Mouse (Mus musculus) forebrain, embryonic 16.5 days (tissue): Measurements from ENCODE around the gene 9230102O04Rik. TPM values are rescaled to one million over a fixed set of nuclear protein-coding genes. Genes with fewer than 3 reads are reported as not detected.

ENCODE experiments used
- ATAC-seq: fragments of 200-750 bp; cut with Nextera tagmentation; 2 replicates; pipeline ENCODE4 v1.8.0; 2017; ENCODE audit warnings: mild to moderate bottlenecking, moderate library complexity
- H3K27ac ChIP-seq: fragments of 300-500 bp; sonication (generic); 2 replicates; pipeline ENCODE4 v1.5.1; 2014; ENCODE audit warnings: low read length, control low read depth
- H3K27me3 ChIP-seq: fragments of 300-500 bp; sonication (generic); replicated peaks from 2 replicates; pipeline ENCODE4 v1.6.1; 2014; ENCODE audit warnings: low read length; ENCODE audit not compliant: control insufficient read depth, insufficient read depth
- H3K36me3 ChIP-seq: fragments of 300-500 bp; sonication (generic); 2 replicates; pipeline ENCODE4 v1.6.1; 2014; ENCODE audit not compliant: control insufficient read depth, insufficient read depth
- H3K4me1 ChIP-seq: fragments of 300-500 bp; sonication (generic); replicated peaks from 2 replicates; pipeline ENCODE4 v1.6.1; 2014; ENCODE audit warnings: low read length; ENCODE audit not compliant: control insufficient read depth, insufficient read depth
- H3K4me2 ChIP-seq: fragments of 300-500 bp; sonication (generic); 2 replicates; pipeline ENCODE4 v1.6.1; 2014; ENCODE audit warnings: mild to moderate bottlenecking, low read length, control low read depth
- H3K4me3 ChIP-seq: fragments of 300-500 bp; sonication (generic); replicated peaks from 2 replicates; pipeline ENCODE4 v1.5.1; 2014; ENCODE audit warnings: mild to moderate bottlenecking, low read length, control low read depth
- H3K9ac ChIP-seq: fragments of 300-500 bp; sonication (generic); replicated peaks from 2 replicates; pipeline ENCODE4 v1.6.1; 2014; ENCODE audit warnings: low read depth, low read length, control low read depth
- H3K9me3 ChIP-seq: fragments of 300-500 bp; sonication (generic); 2 replicates; pipeline ENCODE4 v1.6.1; 2016; ENCODE audit warnings: low read length; ENCODE audit not compliant: control insufficient read depth
- whole genome bisulfite sequencing: fragments of 180-500 bp; shearing (Covaris S2); extraction: QIAGEN DNeasy Blood & Tissue Kit; methylation state at CpG from one replicate; pipeline ENCODE4 v1.1.7; 2014; 5-methylcytosine and 5-hydroxymethylcytosine counted together
- polyA plus RNA-seq: library from polyadenylated mRNA; unstranded; fragments of >200 nt; fragmentation: Nextera tagmentation; extraction: Ambion mirVana; gene quantifications from 2 replicates; pipeline ENCODE4 v1.2.1, GENCODE M21; 2015

Gene 9230102O04Rik
- polyA plus RNA-seq, 1 experiment from 2014 or later: not detected

GRCm38 (mm10) chr2:9875220-9875619 is 14.1 kb downstream of the 9230102O04Rik start:
- H3K4me2 ChIP-seq: no peak overlapping the region
- ATAC-seq: no peak
- no peaks in the 10 kb centered on the region for H3K36me3 ChIP-seq
- peaks cover 17% of the 10 kb centered on the region for H3K4me1 ChIP-seq
- WGBS: 4% methylated on average over 4 of the region's 4 CpGs
- H3K9me3 ChIP-seq: no peaks in the 10 kb centered on the region
- H3K27ac ChIP-seq: no peak overlapping the region
- H3K9ac ChIP-seq: no peak overlapping the region
- H3K27me3 ChIP-seq: peaks cover 75% of the 10 kb centered on the region
- no peak overlapping the region for H3K4me3 ChIP-seq

- Histone ChIP-seq H3K9me3 (no peaks in the 10 kb centered on the region), H3K4me2 (no peak overlapping the region), H3K27ac (no peak overlapping the region), H3K9ac (no peak overlapping the region), H3K4me3 (no peak overlapping the region), H3K4me1 (peaks cover 17% of the 10 kb centered on the region), H3K36me3 (no peaks in the 10 kb centered on the region), H3K27me3 (peaks cover 71% of the 10 kb centered on the region)
- whole genome bisulfite sequencing: 3% methylated on average over 36 of the region's 39 CpGs
- no peak for ATAC-seq
These were observed 14.7 kb downstream of the 9230102O04Rik start for GRCm38 (mm10) chr2:9874467-9875219.

GRCm38 (mm10) chr2:9873757-9874156 is 15.6 kb downstream of the 9230102O04Rik start:
- WGBS: 8% methylated on average over 2 of the region's 2 CpGs
- H3K27me3 ChIP-seq: peaks cover 62% of the 10 kb centered on the region
- H3K27ac ChIP-seq: no peak overlapping the region
- no peaks in the 10 kb centered on the region for H3K9me3 ChIP-seq
- ATAC-seq: no peak
- peaks cover 8% of the 10 kb centered on the region for H3K4me1 ChIP-seq
- H3K4me3 ChIP-seq: no peak overlapping the region
- H3K36me3 ChIP-seq: no peaks in the 10 kb centered on the region
- H3K4me2 ChIP-seq: no peak overlapping the region
- no peak overlapping the region for H3K9ac ChIP-seq

- Histone ChIP-seq H3K4me3 (no peak overlapping the region), H3K4me2 (no peak overlapping the region), H3K9ac (no peak overlapping the region), H3K4me1 (0 out of 2 replicates have a peak, but pooled peaks cover 2% of the 10 kb centered on the region), H3K27me3 (peaks cover 59% of the 10 kb centered on the region), H3K36me3 (no peaks in the 10 kb centered on the region), H3K27ac (no peak overlapping the region), H3K9me3 (no peaks in the 10 kb centered on the region)
- WGBS: 2% methylated on average over 12 of the region's 12 CpGs
- no peak for ATAC-seq
These were observed 16.7 kb downstream of the 9230102O04Rik start for GRCm38 (mm10) chr2:9872682-9873081.

GRCm38 (mm10) chr2:9871798-9872197 is 17.5 kb downstream of the 9230102O04Rik start:
- Histone ChIP-seq H3K4me1 (no peaks in the 10 kb centered on the region), H3K27ac (no peak overlapping the region), H3K27me3 (peaks cover 59% of the 10 kb centered on the region), H3K4me3 (no peak overlapping the region), H3K36me3 (no peaks in the 10 kb centered on the region), H3K4me2 (no peak overlapping the region), H3K9ac (no peak overlapping the region), H3K9me3 (no peaks in the 10 kb centered on the region)
- ATAC-seq: no peak
- WGBS: 19% methylated on average over 6 of the region's 6 CpGs

GRCm38 (mm10) chr2:9871141-9871716 is 18.1 kb downstream of the 9230102O04Rik start:
- Histone ChIP-seq H3K4me1 (no peaks in the 10 kb centered on the region), H3K27ac (no peak overlapping the region), H3K9me3 (no peaks in the 10 kb centered on the region), H3K27me3 (peaks cover 56% of the 10 kb centered on the region), H3K9ac (no peak overlapping the region), H3K36me3 (no peaks in the 10 kb centered on the region), H3K4me3 (no peak overlapping the region), H3K4me2 (no peak overlapping the region)
- ATAC-seq: no peak
- 25% methylated on average over 4 of the region's 4 CpGs for WGBS

GRCm38 (mm10) chr2:9867092-9867825 is 22.1 kb downstream of the 9230102O04Rik start:
- no peaks in the 10 kb centered on the region for H3K9me3 ChIP-seq
- no peaks in the 10 kb centered on the region for H3K4me1 ChIP-seq
- no peak overlapping the region for H3K4me2 ChIP-seq
- no peak overlapping the region for H3K4me3 ChIP-seq
- no peaks in the 10 kb centered on the region for H3K36me3 ChIP-seq
- ATAC-seq: no peak
- no peak overlapping the region for H3K27ac ChIP-seq
- H3K9ac ChIP-seq: no peak overlapping the region
- peaks cover 21% of the 10 kb centered on the region for H3K27me3 ChIP-seq
- 74% methylated on average over 12 of the region's 12 CpGs for WGBS

GRCm38 (mm10) chr2:9860698-9861097 is 28.6 kb downstream of the 9230102O04Rik start:
- Histone ChIP-seq H3K9me3 (no peaks in the 10 kb centered on the region), H3K36me3 (no peaks in the 10 kb centered on the region), H3K4me1 (no peaks in the 10 kb centered on the region), H3K9ac (no peak overlapping the region), H3K4me2 (no peak overlapping the region), H3K27me3 (no peaks in the 10 kb centered on the region), H3K27ac (no peak overlapping the region), H3K4me3 (no peak overlapping the region)
- no peak for ATAC-seq
- 86% methylated on average over 5 of the region's 5 CpGs for WGBS

GRCm38 (mm10) chr2:9855861-9856260 is 33.5 kb downstream of the 9230102O04Rik start:
- no peak for ATAC-seq
- no peaks in the 10 kb centered on the region for H3K36me3 ChIP-seq
- no peaks in the 10 kb centered on the region for H3K27me3 ChIP-seq
- H3K4me1 ChIP-seq: no peaks in the 10 kb centered on the region
- no peak overlapping the region for H3K4me2 ChIP-seq
- WGBS: 31% methylated on average over 4 of the region's 4 CpGs
- no peak overlapping the region for H3K4me3 ChIP-seq
- no peak overlapping the region for H3K9ac ChIP-seq
- no peaks in the 10 kb centered on the region for H3K9me3 ChIP-seq
- H3K27ac ChIP-seq: no peak overlapping the region
